Mouse (Mus musculus) kidney, postnatal 0 days (tissue): ENCODE measurements around the gene Atp6v1g2. TPM values are rescaled to one million over a fixed set of nuclear protein-coding genes. Genes with fewer than 3 reads are reported as not detected.

ENCODE experiments used
- ATAC-seq: fragments of 200-750 bp; cut with Nextera tagmentation; replicated peaks from 2 replicates; pipeline ENCODE4 v1.8.0; 2017; ENCODE audit warnings: low read depth, moderate number of reproducible peaks, moderate TSS enrichment, moderate library complexity; ENCODE audit not compliant: low FRiP score
- DNase-seq: peaks from one replicate; pipeline ENCODE4 v3.0.0-alpha.2; 2016; ENCODE audit warnings: low spot score
- H3K27ac ChIP-seq: fragments of 300-500 bp; sonication (generic); 2 replicates; pipeline ENCODE4 v1.5.1; 2014; ENCODE audit warnings: mild to moderate bottlenecking
- H3K27me3 ChIP-seq: fragments of 300-500 bp; sonication (generic); 2 replicates; pipeline ENCODE4 v1.6.1; 2014; ENCODE audit warnings: low read length, mixed read lengths; ENCODE audit not compliant: insufficient read depth
- H3K36me3 ChIP-seq: fragments of 300-500 bp; sonication (generic); 2 replicates; pipeline ENCODE4 v1.6.1; 2014; ENCODE audit warnings: low read length, mixed read lengths; ENCODE audit not compliant: insufficient read depth
- H3K4me1 ChIP-seq: fragments of 300-500 bp; sonication (generic); replicated peaks from 2 replicates; pipeline ENCODE4 v1.6.1; 2014; ENCODE audit warnings: antibody characterized with exemption, low read length, mixed read lengths; ENCODE audit not compliant: insufficient read depth
- H3K4me2 ChIP-seq: fragments of 300-500 bp; sonication (generic); 2 replicates; pipeline ENCODE4 v1.6.1; 2014; ENCODE audit warnings: mild to moderate bottlenecking, low read length, moderate library complexity, mixed read lengths
- H3K4me3 ChIP-seq: fragments of 300-500 bp; sonication (generic); replicated peaks from 2 replicates; pipeline ENCODE4 v1.5.1; 2014; ENCODE audit warnings: low read depth, low read length
- H3K9ac ChIP-seq: fragments of 300-500 bp; sonication (generic); 2 replicates; pipeline ENCODE4 v1.6.1; 2014; ENCODE audit warnings: low read depth, low read length
- H3K9me3 ChIP-seq: fragments of 300-500 bp; sonication (generic); replicated peaks from 2 replicates; pipeline ENCODE4 v1.6.1; 2016; ENCODE audit warnings: low read length, inconsistent platforms, mixed read lengths
- CTCF ChIP-seq: IDR thresholded peaks from 2 replicates; pipeline ENCODE4 v1.5.1; 2016; ENCODE audit warnings: antibody characterized with exemption, low read depth, mild to moderate bottlenecking, moderate library complexity
- WGBS: fragments of 180-500 bp; shearing (Covaris S2); extraction: QIAGEN DNeasy Blood & Tissue Kit; methylation state at CpG from one replicate; pipeline ENCODE4 v1.1.7; 2014; 5-methylcytosine and 5-hydroxymethylcytosine counted together
- polyA plus RNA-seq: library from polyadenylated mRNA; unstranded; fragments of >200 nt; fragmentation: Nextera tagmentation; extraction: Ambion mirVana; gene quantifications from 2 replicates; pipeline ENCODE4 v1.2.1, GENCODE M21; 2015

Atp6v1g2 gene
- polyA plus RNA-seq, 1 experiment from 2014 or later, result 6.6 TPM

- no peak for DNase-seq
- H3K4me3 ChIP-seq, result no peak overlapping the region
- TF ChIP-seq CTCF, result no peak
- no peak overlapping the region for H3K4me2 ChIP-seq
- H3K4me1 ChIP-seq, result no peaks in the 10 kb centered on the region
- 73% methylated on average over 13 of the region's 13 CpGs for WGBS
- no peak for ATAC-seq
- H3K27me3 ChIP-seq, result no peaks in the 10 kb centered on the region
- H3K27ac ChIP-seq, result no peak overlapping the region
- no peaks in the 10 kb centered on the region for H3K9me3 ChIP-seq
- H3K9ac ChIP-seq, result no peak overlapping the region
- no peaks in the 10 kb centered on the region for H3K36me3 ChIP-seq
Measured at GRCm38 (mm10) chr17:35261651-35262050, 28.2 kb downstream of the Atp6v1g2 start.

DNA sequence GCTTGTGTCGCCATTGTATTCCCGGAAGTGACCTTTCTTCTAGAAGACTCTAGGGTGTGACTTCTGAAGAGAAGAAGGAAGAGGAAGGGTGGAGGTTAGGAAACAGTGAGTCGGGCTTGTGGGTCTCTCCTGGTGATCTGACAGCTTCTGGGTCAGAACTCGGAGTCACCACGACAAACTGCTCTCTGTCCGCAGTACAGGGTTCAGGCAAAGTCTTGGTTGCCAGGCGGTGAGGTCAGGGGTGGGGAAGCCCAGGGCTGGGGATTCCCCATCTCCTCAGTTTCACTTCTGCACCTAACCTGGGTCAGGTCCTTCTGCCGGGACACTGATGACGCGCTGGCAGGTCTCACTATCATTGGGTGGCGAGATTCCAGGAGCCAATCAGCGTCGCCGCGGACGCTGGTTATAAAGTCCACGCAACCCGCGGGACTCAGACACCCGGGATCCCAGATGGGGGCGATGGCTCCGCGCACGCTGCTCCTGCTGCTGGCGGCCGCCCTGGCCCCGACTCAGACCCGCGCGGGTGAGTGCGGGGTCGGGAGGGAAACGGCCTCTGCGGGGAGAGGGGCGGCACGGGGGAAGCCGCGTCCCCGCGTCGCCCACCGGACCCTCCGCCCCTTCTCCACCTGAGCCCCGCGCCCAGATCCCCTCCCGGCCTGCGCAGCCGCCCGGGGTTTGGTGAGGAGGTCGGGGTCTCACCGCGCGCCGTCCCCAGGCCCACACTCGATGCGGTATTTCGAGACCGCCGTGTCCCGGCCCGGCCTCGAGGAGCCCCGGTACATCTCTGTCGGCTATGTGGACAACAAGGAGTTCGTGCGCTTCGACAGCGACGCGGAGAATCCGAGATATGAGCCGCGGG lies 29.4 kb downstream of the Atp6v1g2 start, which contains the start of gene H2-D1:
H2-D1 (plus strand) TSS at position 67 of the 859 bp plus-strand sequence.
- Histone ChIP-seq H3K27ac (no peak within 1 kb of the TSS), H3K4me1 (no peaks in the 10 kb centered on the region), H3K9ac (peak within 1 kb of the TSS; percentile 69), H3K4me2 (peak within 1 kb of the TSS; percentile 99), H3K36me3 (no peaks in the 10 kb centered on the region), H3K9me3 (no peaks in the 10 kb centered on the region), H3K27me3 (no peaks in the 10 kb centered on the region), H3K4me3 (peak within 1 kb of the TSS; percentile 66)
- DNase-seq (peak; percentile 83), ATAC-seq (peak; percentile 85)
- TF ChIP-seq CTCF, result no peak
- 2% methylated on average over 73 of the region's 73 CpGs for WGBS

DNA sequence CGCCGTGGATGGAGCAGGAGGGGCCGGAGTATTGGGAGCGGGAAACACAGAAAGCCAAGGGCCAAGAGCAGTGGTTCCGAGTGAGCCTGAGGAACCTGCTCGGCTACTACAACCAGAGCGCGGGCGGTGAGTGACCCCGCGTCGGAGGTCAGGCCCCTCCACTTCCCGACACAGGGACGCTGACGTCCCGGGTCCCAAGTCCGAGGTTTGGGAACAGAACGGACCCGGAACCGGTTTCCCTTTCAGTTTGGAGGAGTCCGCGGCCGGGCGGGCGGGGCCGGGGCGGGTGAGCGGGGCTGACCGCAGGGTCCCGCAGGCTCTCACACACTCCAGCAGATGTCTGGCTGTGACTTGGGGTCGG lies 30.0 kb downstream of the Atp6v1g2 start:
- Histone ChIP-seq H3K36me3 (no peaks in the 10 kb centered on the region), H3K9me3 (no peaks in the 10 kb centered on the region), H3K27me3 (no peaks in the 10 kb centered on the region), H3K9ac (peak overlapping the region; percentile 69), H3K4me1 (no peaks in the 10 kb centered on the region), H3K4me3 (peak overlapping the region; percentile 66), H3K27ac (no peak overlapping the region), H3K4me2 (peak overlapping the region; percentile 99)
- no peak for DNase-seq
- WGBS, result 3% methylated on average over 31 of the region's 31 CpGs
- peak; percentile 18; the same call in 1 of the 2 replicates for ATAC-seq
- TF ChIP-seq CTCF, result no peak

DNA sequence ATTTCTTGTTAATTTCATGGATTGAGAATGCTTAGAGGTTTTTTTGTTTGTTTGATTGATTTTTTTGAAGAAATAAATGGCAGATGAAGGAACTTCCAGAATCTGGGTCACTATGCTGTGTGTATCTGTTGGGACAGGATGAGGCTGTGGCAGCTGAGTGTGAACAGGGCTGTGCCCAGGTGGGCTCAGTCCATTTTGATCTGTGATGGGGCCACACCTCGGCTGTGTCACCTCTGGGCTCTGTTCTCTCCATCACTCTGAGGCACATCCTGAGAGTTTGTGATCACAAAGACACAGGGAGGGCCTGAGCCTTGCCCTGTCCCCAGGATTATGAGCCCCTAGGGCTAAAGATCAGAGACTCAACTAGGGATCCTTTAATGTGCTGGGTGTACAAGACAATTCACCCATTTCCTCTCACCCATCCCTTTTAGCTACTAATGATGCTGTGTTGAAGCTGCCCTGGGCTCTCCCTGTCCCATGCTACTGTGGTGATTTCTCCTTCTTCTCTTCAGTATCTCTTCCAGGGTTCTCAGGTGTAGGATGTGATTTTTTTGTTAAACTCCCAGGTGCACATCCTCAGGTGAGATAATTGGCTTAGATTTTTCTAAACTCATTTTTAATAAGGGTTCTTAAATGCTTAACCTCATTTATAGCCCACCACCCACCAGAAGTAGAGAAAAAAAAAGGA lies 34.1 kb downstream of the Atp6v1g2 start:
- TF ChIP-seq CTCF, result no peak
- Histone ChIP-seq H3K27ac (no peak overlapping the region), H3K4me1 (no peaks in the 10 kb centered on the region), H3K9ac (no peak overlapping the region), H3K36me3 (no peaks in the 10 kb centered on the region), H3K27me3 (no peaks in the 10 kb centered on the region), H3K4me2 (no peak overlapping the region), H3K9me3 (no peaks in the 10 kb centered on the region), H3K4me3 (no peak overlapping the region)
- ATAC-seq, result no peak
- DNase-seq, result no peak
- WGBS, result 69% methylated on average over 1 of the region's 1 CpGs

DNA sequence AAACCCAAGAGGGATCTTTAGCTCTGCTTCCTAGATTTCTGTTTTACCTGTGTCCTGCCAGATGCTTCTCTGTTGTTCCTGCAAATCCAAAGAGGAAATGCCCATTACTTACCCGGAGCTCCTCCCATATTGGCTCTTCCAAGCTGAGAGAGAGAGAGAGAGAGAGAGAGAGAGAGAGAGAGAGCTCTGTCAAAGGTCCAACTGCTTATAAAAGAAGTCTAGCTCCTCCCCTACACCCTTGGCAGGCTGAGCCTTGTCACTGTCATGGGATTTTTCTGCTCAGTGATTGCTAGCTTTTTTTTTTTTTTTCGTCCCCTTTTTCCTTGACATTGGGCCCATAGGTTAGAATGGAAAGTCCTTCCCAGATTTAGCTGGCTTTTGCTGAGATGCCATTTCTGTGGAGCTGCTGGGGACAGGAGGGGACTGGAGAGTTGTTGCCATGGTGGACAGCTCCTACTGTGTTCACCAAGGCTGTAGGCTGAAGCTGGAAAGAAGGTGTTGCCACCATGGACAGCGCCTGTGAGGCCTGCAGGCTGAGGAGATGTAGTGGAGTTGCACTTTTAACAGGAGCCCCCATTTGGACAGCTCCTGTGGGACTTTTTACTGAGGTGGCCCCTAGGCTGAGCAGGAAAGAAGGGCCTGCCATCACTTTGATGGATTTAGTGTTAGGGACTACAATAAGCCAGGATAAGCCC lies 36.3 kb downstream of the Atp6v1g2 start:
- no peaks in the 10 kb centered on the region for H3K9me3 ChIP-seq
- no peaks in the 10 kb centered on the region for H3K4me1 ChIP-seq
- H3K27me3 ChIP-seq, result no peaks in the 10 kb centered on the region
- 40% methylated on average over 3 of the region's 3 CpGs for WGBS
- H3K36me3 ChIP-seq, result no peaks in the 10 kb centered on the region
- 0 out of 2 replicates have a peak, but pooled peaks have one; percentile 40 for ATAC-seq
- TF ChIP-seq CTCF, result no peak
- no peak overlapping the region for H3K27ac ChIP-seq
- DNase-seq, result peak; percentile 78
- no peak overlapping the region for H3K9ac ChIP-seq
- H3K4me3 ChIP-seq, result no peak overlapping the region
- no peak overlapping the region for H3K4me2 ChIP-seq

- 71% methylated on average over 3 of the region's 3 CpGs for WGBS
- H3K27ac ChIP-seq, result no peak overlapping the region
- H3K4me2 ChIP-seq, result no peak overlapping the region
- H3K4me3 ChIP-seq, result no peak overlapping the region
- H3K36me3 ChIP-seq, result no peaks in the 10 kb centered on the region
- no peaks in the 10 kb centered on the region for H3K4me1 ChIP-seq
- H3K27me3 ChIP-seq, result no peaks in the 10 kb centered on the region; the same call in 1 of the 2 replicates
- no peak for TF ChIP-seq CTCF
- no peaks in the 10 kb centered on the region for H3K9me3 ChIP-seq
- H3K9ac ChIP-seq, result no peak overlapping the region
- ATAC-seq (no peak), DNase-seq (no peak)
Measured at GRCm38 (mm10) chr17:35272249-35272648, 38.8 kb downstream of the Atp6v1g2 start.
